28 mouse cellular contexts compared by ENCODE assay signal in the genomic region with DNA sequence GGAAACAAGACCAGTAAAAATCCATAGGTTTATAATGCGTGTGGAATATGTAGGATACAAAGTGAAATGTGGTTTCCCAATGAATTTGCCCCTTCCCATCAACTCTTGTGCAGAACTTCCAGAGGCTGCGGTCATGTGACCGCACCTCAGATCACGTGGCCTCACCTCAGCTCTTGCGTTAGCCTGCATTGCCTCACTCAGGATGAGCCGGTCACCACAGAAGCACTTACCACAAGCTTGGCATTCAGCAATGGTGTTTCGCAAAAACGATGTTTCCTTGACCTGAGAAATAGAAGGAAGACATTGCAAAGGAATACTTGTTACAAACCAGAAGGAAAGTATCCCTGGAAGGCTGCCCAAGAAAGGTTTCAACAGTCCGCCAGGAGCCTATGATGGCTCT. TPM values are rescaled to one million over a fixed set of nuclear protein-coding genes. Genes with fewer than 3 reads are reported as not detected.
DNase-seq lines count a peak whose midpoint lies in the region; ATAC-seq and TF ChIP-seq lines count a peak whose summit lies in the region.
"Had no signal": no experiment of that assay in that cellular context is flagged by ENCODE, and none has a peak within 500 bp of the region (broad histone marks: within the 10 kb centered on the region; RNA-seq: fewer than 3 reads in every experiment).

No protein-coding gene starts in this region.

- H3K4me2 ChIP-seq in midbrain, postnatal 0 days (ENCODE audit: low read depth, low read length, poor library complexity, severe bottlenecking) = no peak overlapping the region
- H3K4me2 ChIP-seq: heart, embryonic 15.5 days; kidney, embryonic 15.5 days had no signal

- H3K4me1 ChIP-seq in testis, adult 2 months (ENCODE audit: control insufficient read depth, insufficient read depth, low read length) = peaks cover 6% of the 10 kb centered on the region
- H3K4me1 ChIP-seq in midbrain, postnatal 0 days (ENCODE audit: insufficient read depth, low read length) = no peaks in the 10 kb centered on the region
- H3K4me1 ChIP-seq: forebrain, embryonic 10.5 days; kidney, embryonic 15.5 days; megakaryocyte, embryonic 14.5 days had no signal

- no peak overlapping the region for H3K9ac ChIP-seq in midbrain, postnatal 0 days (replicated peaks; ENCODE audit: low read length, poor library complexity, severe bottlenecking)
- H3K9ac ChIP-seq: forebrain, postnatal 0 days; heart, embryonic 15.5 days; kidney, embryonic 15.5 days had no signal

- WGBS in midbrain, postnatal 0 days = 95% methylated on average over 9 of the region's 9 CpGs

- H3K4me3 ChIP-seq in testis, adult 2 months (ENCODE audit: control insufficient read depth, low read depth, low read length) = peak overlapping the region; percentile 7
- no peak overlapping the region for H3K4me3 ChIP-seq in midbrain, postnatal 0 days (ENCODE audit: low read depth, low read length)
- H3K4me3 ChIP-seq: forebrain, embryonic 10.5 days; gastrocnemius, adult 2 months; heart, adult 2 months; heart, embryonic 15.5 days; kidney, embryonic 15.5 days; left cerebral cortex, adult 2 months; megakaryocyte, embryonic 14.5 days had no signal

- H3K27me3 ChIP-seq in testis, adult 2 months (ENCODE audit: control insufficient read depth, insufficient read depth, low read length) = no peaks in the 10 kb centered on the region
- H3K27me3 ChIP-seq in midbrain, postnatal 0 days (ENCODE audit: insufficient read depth, low read length) = no peaks in the 10 kb centered on the region
- H3K27me3 ChIP-seq: heart, embryonic 15.5 days; kidney, embryonic 15.5 days had no signal

- no peaks in the 10 kb centered on the region for H3K36me3 ChIP-seq in testis, adult 2 months (ENCODE audit: control insufficient read depth, insufficient read depth, low read length)
- H3K36me3 ChIP-seq in midbrain, postnatal 0 days (ENCODE audit: insufficient read depth, low read length) = no peaks in the 10 kb centered on the region
- H3K36me3 ChIP-seq: forebrain, embryonic 10.5 days; heart, embryonic 15.5 days; kidney, embryonic 15.5 days had no signal

- no peak for ATAC-seq in midbrain, postnatal 0 days (ENCODE audit: low FRiP score)
- ATAC-seq: activated CD4-positive, CD25-positive, alpha-beta regulatory T cell, adult 4 months; forebrain, postnatal 0 days; intestine, postnatal 0 days; Patski had no signal

- no peaks in the 10 kb centered on the region for H3K9me3 ChIP-seq in midbrain, postnatal 0 days (ENCODE audit: low read length)
- H3K9me3 ChIP-seq: forebrain, embryonic 10.5 days; heart, embryonic 15.5 days; kidney, embryonic 15.5 days; megakaryocyte, embryonic 14.5 days had no signal

- TF ChIP-seq POLR2A in testis, adult 2 months (IDR thresholded peaks at IDR 0.05; ENCODE audit: control insufficient read depth, low read depth, low read length) = no peak

- TF ChIP-seq CTCF in testis, adult 2 months (IDR thresholded peaks at IDR 0.05; ENCODE audit: control insufficient read depth, insufficient read depth, insufficient replicate concordance, low read depth, low read length) = no peak
- TF ChIP-seq CTCF in midbrain, postnatal 0 days (IDR thresholded peaks at IDR 0.05) = no peak

- no peak overlapping the region for H3K27ac ChIP-seq in testis, adult 2 months (ENCODE audit: control insufficient read depth, insufficient read depth, low read depth, low read length)
- H3K27ac ChIP-seq in midbrain, postnatal 0 days (ENCODE audit: low read depth, low read length) = no peak overlapping the region
- H3K27ac ChIP-seq: forebrain, embryonic 10.5 days; gastrocnemius, adult 2 months; heart, adult 2 months; heart, embryonic 15.5 days; kidney, embryonic 15.5 days; left cerebral cortex, adult 2 months had no signal

- peak; percentile 49 for DNase-seq in adrenal gland, adult 2 months
- DNase-seq in adrenal gland, postnatal 10 days = no peak
- DNase-seq in testis, postnatal 10 days (ENCODE audit: low spot score) = no peak
- DNase-seq in fibroblast of lung, adult 2 months (ENCODE audit: low read depth) = peak; percentile 40
- DNase-seq in frontal cortex, postnatal 25 days (ENCODE audit: low spot score in 2 of 2) = no peak
- DNase-seq in midbrain, postnatal 0 days (ENCODE audit: low spot score) = no peak
- DNase-seq in thymus, postnatal 14 days = no peak
- DNase-seq: cerebellum, adult 11 months; cerebellum, postnatal 14 days; embryo, embryonic 11 days; forebrain, postnatal 0 days; gastrocnemius, adult 2 months; heart, adult 2 months; heart, postnatal 4 days; kidney, postnatal 4 days; layer of hippocampus, adult 9-11 months; left cerebral cortex, postnatal 4 days; right cerebral cortex, postnatal 4 days; thymus, postnatal 4 days had no signal

RNA-seq across cellular contexts. Expression of a gene that starts 19.7 kb away (rescaled TPM):
- 1 to 10 TPM; 2.7 to 3.6 TPM for total RNA-seq in adrenal gland, adult 2 months (2021)
- 1.3 and 1.5 TPM in 2 replicates for polyA plus RNA-seq in adrenal gland, adult 2 months (2012; rRNA removed)
- total RNA-seq in adrenal gland, postnatal 10 days (2021) = 1 to 10 TPM; 5.4 to 6.8 TPM
- 0.11 and 0.14 TPM in 2 replicates for polyA plus RNA-seq in testis, adult 2 months (2012; rRNA removed)
- total RNA-seq in midbrain, postnatal 0 days (2014; rRNA removed) = 0.93 and 0.94 TPM in 2 replicates
- 1.5 and 1.7 TPM in 2 replicates for polyA plus RNA-seq in midbrain, postnatal 0 days (2015; fragmentation: Nextera tagmentation; extraction: Ambion mirVana)
- polyA plus RNA-seq: activated CD4-positive, CD25-positive, alpha-beta regulatory T cell, adult 4 months; Patski had no signal

Comparison
In these comparisons a context has a peak if more than half of its experiments do, and no peak if none do; other contexts are left out.
1. DNase-seq: peak in adrenal gland, adult 2 months (single experiment) and fibroblast of lung, adult 2 months (single experiment); none in adrenal gland, postnatal 10 days (single experiment), testis, postnatal 10 days (single experiment), frontal cortex, postnatal 25 days (0 of 2), midbrain, postnatal 0 days (single experiment) and thymus, postnatal 14 days (single experiment).